Mouse (Mus musculus) R1 (cell line): ENCODE data around the gene Ptn.
A peak's percentile ranks its signal among the peaks of the same experiment; 100 is the strongest.
"Not testable (repeated sequence)": the region's sequence is repeated elsewhere in the genome, so short reads cannot be mapped to it uniquely, and the experiment has no call there.

Source experiments
- DNase-seq: peaks from one replicate; pipeline ENCODE4 v3.0.0-alpha.2; 2018; ENCODE audit warnings: low read depth, low spot score

Gene Ptn

GRCm38 (mm10) chr6:36755001-36755885, 54.8 kb downstream of the Ptn start:
- DNase-seq, result peak; percentile 44

GRCm38 (mm10) chr6:36752887-36753286, 57.1 kb downstream of the Ptn start:
- no peak for DNase-seq

- DNase-seq, result no peak
Observed at GRCm38 (mm10) chr6:36739811-36740210, 70.2 kb downstream of the Ptn start.

GRCm38 (mm10) chr6:36736763-36737162, 73.3 kb downstream of the Ptn start:
- no peak for DNase-seq

GRCm38 (mm10) chr6:36735622-36736021, 74.4 kb downstream of the Ptn start:
- not testable (repeated sequence) for DNase-seq

- not testable (repeated sequence) for DNase-seq
Observed at GRCm38 (mm10) chr6:36729811-36730210, 80.2 kb downstream of the Ptn start.

- DNase-seq, result no peak
Observed at GRCm38 (mm10) chr6:36728079-36728478, 81.9 kb downstream of the Ptn start.

GRCm38 (mm10) chr6:36725509-36726160, 84.4 kb downstream of the Ptn start:
- no peak for DNase-seq

GRCm38 (mm10) chr6:36722769-36723549, 87.1 kb downstream of the Ptn start:
- DNase-seq, result no peak

GRCm38 (mm10) chr6:36713329-36713728, 96.7 kb downstream of the Ptn start:
- DNase-seq, result no peak

- no peak for DNase-seq
Observed at GRCm38 (mm10) chr6:36695481-36695880, 114.5 kb downstream of the Ptn start.

- DNase-seq, result peak; percentile 58
Observed at GRCm38 (mm10) chr6:36691497-36691896, 118.5 kb downstream of the Ptn start.

GRCm38 (mm10) chr6:36690941-36691340, 119.1 kb downstream of the Ptn start:
- DNase-seq, result no peak

GRCm38 (mm10) chr6:36676710-36677691, 133.0 kb downstream of the Ptn start:
- no peak for DNase-seq

- DNase-seq, result no peak
Observed at GRCm38 (mm10) chr6:36672399-36673221, 137.4 kb downstream of the Ptn start.

- no peak for DNase-seq
Observed at GRCm38 (mm10) chr6:36671274-36671673, 138.7 kb downstream of the Ptn start.
